Mouse (Mus musculus) ES-E14 (cell line): Measurements from ENCODE around the gene Ppp6r2. TPM values are rescaled to one million over a fixed set of nuclear protein-coding genes. Genes with fewer than 3 reads are reported as not detected.
A peak's percentile ranks its signal among the peaks of the same experiment; 100 is the strongest.

ENCODE experiments used
- DNase-seq: peaks from one replicate; pipeline ENCODE4 v3.0.0-alpha.2; 2013; ENCODE audit warnings: low read depth, low spot score
- H3K27ac ChIP-seq: 2 replicates; pipeline ENCODE4 v1.5.1; 2012; ENCODE audit warnings: low read depth, mild to moderate bottlenecking, low read length, moderate library complexity, mixed read lengths; ENCODE audit not compliant: poor library complexity, insufficient read depth, severe bottlenecking
- H3K36me3 ChIP-seq: 2 replicates; pipeline ENCODE4 v1.6.1; 2012; ENCODE audit warnings: mild to moderate bottlenecking, low read length, moderate library complexity, mixed read lengths; ENCODE audit not compliant: control insufficient read depth, poor library complexity, insufficient read depth, severe bottlenecking
- H3K4me1 ChIP-seq, 2 experiments: fragments of 150-350 bp in 1 of 2; sonication (generic) in 1 of 2; 2 replicates each; pipeline ENCODE4 v1.6.1; 2012; ENCODE audit warnings: low read length in 2 of 2, mild to moderate bottlenecking in 1 of 2, mixed read lengths in 1 of 2; ENCODE audit not compliant: control insufficient read depth in 2 of 2, insufficient read depth in 2 of 2, poor library complexity in 1 of 2
- H3K4me3 ChIP-seq, 2 experiments: fragments of 150-350 bp in 1 of 2; sonication (generic) in 1 of 2; 2 replicates each; pipeline ENCODE4 v1.5.1; 2012; ENCODE audit warnings: low read length in 2 of 2, low read depth in 1 of 2, mild to moderate bottlenecking in 1 of 2, mixed read lengths in 1 of 2; ENCODE audit not compliant: insufficient read depth in 1 of 2, poor library complexity in 1 of 2, severe bottlenecking in 1 of 2
- H3K9ac ChIP-seq: 2 replicates; pipeline ENCODE4 v1.6.1; 2012; ENCODE audit warnings: low read depth, mild to moderate bottlenecking, low read length, mixed read lengths; ENCODE audit not compliant: poor library complexity, insufficient read depth, severe bottlenecking
- H3K9me3 ChIP-seq: fragments of 150-350 bp; sonication (generic); 2 replicates; pipeline ENCODE4 v1.6.1; 2012; ENCODE audit warnings: low read depth, mild to moderate bottlenecking, low read length; ENCODE audit not compliant: control insufficient read depth, insufficient read depth
- CHD2 ChIP-seq: IDR thresholded peaks from 2 replicates; pipeline ENCODE4 v1.6.1; 2014; ENCODE audit warnings: mild to moderate bottlenecking, low read depth, low read length, inconsistent platforms
- HCFC1 ChIP-seq: IDR thresholded peaks from 2 replicates; pipeline ENCODE4 v1.6.1; 2012; ENCODE audit warnings: low read length, inconsistent platforms, borderline replicate concordance; ENCODE audit not compliant: insufficient read depth
- MAFK ChIP-seq: IDR thresholded peaks from 2 replicates; pipeline ENCODE4 v1.6.1; 2014; ENCODE audit warnings: mild to moderate bottlenecking, low read depth, low read length, inconsistent platforms; ENCODE audit not compliant: insufficient read depth
- ZC3H11A ChIP-seq: IDR thresholded peaks from 2 replicates; pipeline ENCODE4 v1.6.1; 2012; ENCODE audit warnings: low read depth, mild to moderate bottlenecking, inconsistent platforms, low read length, borderline replicate concordance
- ZNF384 ChIP-seq: IDR thresholded peaks from 2 replicates; pipeline ENCODE4 v1.6.1; 2012; ENCODE audit warnings: low read depth, low read length, inconsistent platforms
- in situ Hi-C, 2 experiments: fragments of 600-800 bp; cut with MboI; formaldehyde crosslinking; loops; one replicate each; pipeline ENCODE4 v1.15.1; 2025; ENCODE audit warnings: low sequenced_read_pairs in 2 of 2, inconsistent platforms in 1 of 2; ENCODE audit not compliant: unreplicated experiment in 2 of 2
- total RNA-seq: library from RNA; depleted of rRNA; stranded (reverse); fragments of 300-350 nt; gene quantifications from 2 replicates; pipeline ENCODE4 v1.2.3, GENCODE M21; 2012

Gene Ppp6r2
- total RNA-seq, 1 experiment: 8.6 TPM

DNA sequence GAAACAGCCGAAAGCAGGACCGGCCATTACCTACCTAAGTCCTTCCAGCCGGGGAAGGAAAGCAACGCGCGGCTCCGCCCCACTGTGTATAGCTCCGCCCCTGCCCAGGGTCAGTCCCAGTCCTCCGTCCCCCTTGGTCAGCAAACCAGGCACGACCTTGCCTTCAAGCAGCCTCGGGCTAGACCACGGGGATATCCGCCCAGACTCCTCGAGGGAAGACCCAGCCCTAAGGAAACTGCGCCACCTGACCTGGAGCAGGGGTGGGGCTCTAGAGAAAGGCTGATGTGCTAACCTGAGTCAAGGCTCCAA lies 37.5 kb upstream of the Ppp6r2 start:
- Histone ChIP-seq H3K9me3 (no peaks in the 10 kb centered on the region), H3K27ac (no peak overlapping the region), H3K4me3 (peak overlapping the region; percentile 67 to 70), H3K4me1 (peaks cover 5 to 70% of the 10 kb centered on the region in 2 experiments), H3K9ac (peak overlapping the region; percentile 65), H3K36me3 (peaks cover 9% of the 10 kb centered on the region; the same call in 1 of the 2 replicates)
- in situ Hi-C loops: no loop called here
- no peak for DNase-seq
- TF ChIP-seq MAFK: no peak
- TF ChIP-seq ZC3H11A: no peak
- TF ChIP-seq CHD2: no peak
- TF ChIP-seq HCFC1: no peak
- no peak for TF ChIP-seq ZNF384

DNA sequence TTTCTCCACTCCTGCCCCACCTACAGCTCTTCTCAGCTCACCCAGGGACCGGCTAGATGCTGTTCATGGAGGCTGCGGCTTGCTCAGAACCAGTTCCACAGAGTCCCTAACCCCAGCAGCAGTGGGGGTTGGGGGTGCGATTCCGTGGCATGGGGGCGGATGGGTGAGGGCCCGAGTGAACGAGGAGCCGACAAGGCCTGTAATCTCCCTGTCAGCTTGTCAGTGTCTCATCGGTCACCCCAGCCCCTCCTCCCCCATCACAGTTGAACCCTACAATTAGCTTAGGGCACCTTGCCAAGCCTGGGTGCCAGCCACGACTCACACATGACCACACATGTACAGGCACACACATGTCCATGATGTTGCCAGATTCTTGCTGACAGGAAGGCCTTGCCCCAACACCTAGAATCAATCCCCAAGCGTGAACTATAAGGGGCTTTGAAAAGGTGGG lies 36.4 kb upstream of the Ppp6r2 start:
- in situ Hi-C loops: no loop called here
- Histone ChIP-seq H3K9ac (no peak overlapping the region), H3K9me3 (no peaks in the 10 kb centered on the region), H3K36me3 (peaks cover 7% of the 10 kb centered on the region; the same call in 1 of the 2 replicates), H3K4me1 (peaks cover 8 to 66% of the 10 kb centered on the region in 2 experiments), H3K4me3 (no peak overlapping the region; a peak in 1 of 4 replicates), H3K27ac (no peak overlapping the region)
- DNase-seq: no peak
- no peak for TF ChIP-seq HCFC1
- TF ChIP-seq ZNF384: no peak
- no peak for TF ChIP-seq ZC3H11A
- no peak for TF ChIP-seq MAFK

DNA sequence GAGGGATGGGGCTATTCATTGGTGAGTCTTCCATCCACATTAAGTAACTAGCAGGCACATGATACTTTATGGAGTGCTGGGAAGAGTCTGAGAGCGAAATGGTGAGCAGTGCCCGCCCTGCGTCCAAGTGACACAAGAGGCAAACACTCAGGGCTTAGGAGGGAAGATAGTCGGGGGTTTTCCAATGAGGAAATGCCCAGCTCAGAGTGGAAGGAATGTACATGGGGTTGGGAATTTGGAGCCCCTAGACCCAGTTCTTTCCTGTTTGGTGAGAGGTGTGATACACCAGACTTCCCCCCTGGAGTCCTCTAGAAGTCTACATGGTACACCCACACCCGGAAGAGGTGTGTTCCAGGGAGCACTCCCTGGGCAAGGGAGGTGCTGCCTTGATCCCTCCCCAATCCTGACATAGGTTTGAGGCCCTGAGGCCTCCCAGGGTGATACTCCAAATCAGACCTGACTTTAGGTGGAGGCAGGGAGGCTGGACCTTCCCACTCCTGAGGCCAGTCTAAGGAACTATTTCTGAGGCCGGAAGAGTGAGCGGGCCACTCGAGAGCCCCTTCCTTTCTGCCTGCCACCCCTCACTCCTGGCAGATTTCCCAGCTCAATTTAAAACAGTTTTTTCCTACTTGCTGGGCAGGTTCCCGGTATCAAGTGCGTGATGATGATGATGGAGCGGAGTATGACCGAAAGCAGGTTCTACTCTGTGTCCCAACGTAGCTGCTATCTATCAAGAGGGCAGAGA lies 35.8 kb upstream of the Ppp6r2 start:
- no peaks in the 10 kb centered on the region for H3K9me3 ChIP-seq
- H3K36me3 ChIP-seq: peaks cover 2% of the 10 kb centered on the region; the same call in 1 of the 2 replicates
- in situ Hi-C loops: no loop called here
- peaks cover 8 to 60% of the 10 kb centered on the region in 2 experiments for H3K4me1 ChIP-seq
- H3K4me3 ChIP-seq: no peak overlapping the region
- TF ChIP-seq MAFK: no peak
- no peak for TF ChIP-seq HCFC1
- no peak for TF ChIP-seq ZNF384
- no peak overlapping the region for H3K27ac ChIP-seq
- no peak for DNase-seq
- H3K9ac ChIP-seq: no peak overlapping the region

DNA sequence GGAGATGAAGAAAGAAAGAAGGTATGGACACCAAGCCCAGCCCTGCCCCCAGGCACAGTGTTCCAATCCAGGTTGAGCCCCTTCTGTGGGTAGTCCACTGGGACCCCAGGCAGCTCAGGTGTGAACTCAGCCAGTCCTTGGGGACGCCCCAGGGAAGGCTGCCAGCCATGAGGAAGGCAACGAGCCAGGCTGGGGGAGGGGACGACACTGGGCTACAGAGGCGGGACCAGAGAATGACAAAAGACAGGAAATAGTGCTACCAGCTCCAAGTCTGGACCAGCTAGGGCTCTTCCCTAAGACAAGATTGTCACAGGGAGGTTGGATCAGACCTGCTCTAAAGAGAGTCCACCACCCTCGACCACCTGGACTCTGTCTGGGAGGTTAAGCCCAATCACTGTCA lies 34.2 kb upstream of the Ppp6r2 start:
- DNase-seq: no peak
- TF ChIP-seq CHD2 (no peak), ZC3H11A (no peak), MAFK (no peak), HCFC1 (no peak), ZNF384 (no peak)
- Histone ChIP-seq H3K9me3 (no peaks in the 10 kb centered on the region), H3K36me3 (peaks cover 2% of the 10 kb centered on the region; the same call in 1 of the 2 replicates), H3K4me3 (peak overlapping the region in 1 of 2 experiments; percentile 17; a peak in 1 of 4 replicates), H3K4me1 (peaks cover 10 to 59% of the 10 kb centered on the region in 2 experiments), H3K27ac (peak overlapping the region; percentile 17; the same call in 1 of the 2 replicates), H3K9ac (0 out of 2 replicates have a peak overlapping the region, but pooled peaks have one; percentile 8)
- in situ Hi-C loops: no loop called here
